Mouse (Mus musculus) layer of hippocampus, postnatal 10 days (tissue): ENCODE measurements at regions not wholly inside any gene's neighbourhood (a gene's known extent, or its start where the extent isn't known, plus 50 kb on each side); places are given as distances from the start of the nearest gene placed in this dataset.
A peak's percentile ranks its signal among the peaks of the same experiment; 100 is the strongest.

Experiments
- DNase-seq, 2 experiments: peaks; one replicate each; pipeline ENCODE4 v3.0.0; 2021; ENCODE audit warnings: low spot score in 2 of 2

GRCm38 (mm10) chr14:94860191-94860590, 969.7 kb upstream of the Pcdh9 start:
- DNase-seq = no peak

DNA sequence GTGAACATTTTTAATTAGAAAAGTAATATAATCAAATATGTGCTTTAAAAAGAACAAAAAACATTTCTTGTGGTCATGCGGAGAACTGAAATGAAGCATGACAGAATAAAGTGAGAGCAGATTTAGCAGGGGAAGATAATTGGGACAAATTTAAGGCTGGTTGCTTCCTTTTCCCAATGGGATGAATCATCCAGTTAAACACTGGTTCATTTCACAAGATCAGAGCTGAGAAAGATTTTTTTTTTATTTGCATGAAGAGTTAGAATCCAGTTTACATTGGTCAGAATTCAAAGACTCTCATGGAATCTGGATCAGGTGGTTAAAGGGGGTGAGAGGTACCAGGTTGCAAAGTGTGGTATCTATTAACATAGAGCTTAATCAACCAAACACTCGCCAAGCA, 978.5 kb upstream of the Pcdh9 start:
- no peak for DNase-seq

GRCm38 (mm10) chr14:94886054-94886453, 995.0 kb upstream of the 4921530L21Rik start:
- DNase-seq = no peak

DNA sequence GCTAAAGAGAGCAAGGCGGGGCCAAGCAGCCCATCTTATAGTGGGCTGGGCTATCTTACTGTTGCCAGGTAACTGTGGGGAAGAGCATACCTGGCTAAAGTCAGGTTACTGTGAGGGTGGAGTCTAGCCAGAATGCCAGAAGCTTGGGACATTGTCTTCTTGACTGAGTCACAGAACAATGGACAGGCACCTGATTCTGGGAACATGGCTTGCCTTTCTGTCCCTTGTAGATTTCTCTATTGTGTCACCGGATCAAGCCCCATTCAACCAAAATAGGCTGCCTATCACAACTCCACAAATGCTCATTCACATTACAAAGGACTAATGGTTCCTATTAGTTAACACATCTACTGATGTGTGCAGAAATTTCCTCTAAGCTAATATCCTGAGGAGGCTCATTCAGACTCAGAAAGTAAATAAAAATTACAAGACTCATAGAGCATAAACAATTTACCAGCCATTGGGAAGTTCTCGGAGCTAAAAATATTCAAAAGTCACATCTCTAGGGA, 985.7 kb upstream of the 4921530L21Rik start:
- DNase-seq = no peak

- DNase-seq = peak in 1 of 2 experiments; percentile 9
Observed at GRCm38 (mm10) chr14:94898667-94899281, 982.3 kb upstream of the 4921530L21Rik start.

DNA sequence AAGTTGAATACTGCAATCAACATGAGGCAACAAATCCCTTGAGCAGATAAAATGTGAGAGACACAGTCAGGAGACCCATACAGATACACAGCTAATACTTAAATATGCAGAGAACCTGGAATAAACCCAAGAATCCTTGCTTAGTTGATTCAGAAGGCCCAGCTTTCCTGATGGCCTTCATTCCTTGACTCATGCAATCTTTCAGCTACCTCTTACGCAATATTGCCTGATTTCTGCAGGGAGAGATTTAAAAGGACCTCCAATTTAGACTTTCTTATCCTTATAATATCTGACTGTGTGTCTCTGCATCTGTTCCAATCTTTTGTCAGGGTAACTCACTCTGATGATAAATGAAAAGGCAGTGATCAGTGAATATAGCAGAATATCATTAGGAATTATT, 968.7 kb upstream of the 4921530L21Rik start:
- DNase-seq = no peak

DNA sequence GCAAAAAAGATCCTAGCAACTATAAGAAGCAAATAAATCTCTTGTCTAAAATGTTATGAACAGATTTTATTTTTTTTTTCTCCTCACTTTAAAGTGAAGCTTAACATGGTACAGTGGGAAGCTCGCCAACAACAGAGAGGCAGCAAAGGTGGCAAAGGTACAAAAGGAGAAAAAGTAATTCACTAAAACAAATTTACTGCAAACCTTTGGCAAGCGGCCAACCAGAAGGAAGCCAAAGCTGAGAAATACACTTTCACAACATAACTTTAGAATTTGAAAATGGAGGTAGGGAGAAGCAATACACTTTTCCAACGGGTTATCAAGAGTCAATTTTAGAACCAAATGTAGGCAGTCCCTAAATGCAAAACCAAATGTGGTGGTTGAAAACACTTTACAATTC, 939.6 kb upstream of the 4921530L21Rik start:
- no peak for DNase-seq
